Mouse (Mus musculus) gastrocnemius, postnatal 25 days (tissue): ENCODE data around the gene Ltc4s. TPM values are rescaled to one million over a fixed set of nuclear protein-coding genes. Genes with fewer than 3 reads are reported as not detected.

Experiments
- DNase-seq: peaks from one replicate; pipeline ENCODE4 v3.0.0; 2022
- microRNA-seq, 2 experiments: library from miRNA; unstranded; fragments of <30 nt; microRNA quantifications; one replicate each; pipeline ENCODE4 v1.2.0; 2021; ENCODE audit warnings: borderline replicate concordance in 2 of 2
- total RNA-seq, 2 experiments: library from RNA; stranded (reverse); gene quantifications; 1 replicate in 1 of 2; 2 replicates in 1 of 2; pipeline ENCODE4 v1.2.3; 2021

The Ltc4s gene
- total RNA-seq, 2 experiments from 2014 or later, result 2.9 to 3.7 TPM

- DNase-seq, result no peak
Measured at GRCm38 (mm10) chr11:50201590-50201989, 36.8 kb downstream of the Ltc4s start.

DNA sequence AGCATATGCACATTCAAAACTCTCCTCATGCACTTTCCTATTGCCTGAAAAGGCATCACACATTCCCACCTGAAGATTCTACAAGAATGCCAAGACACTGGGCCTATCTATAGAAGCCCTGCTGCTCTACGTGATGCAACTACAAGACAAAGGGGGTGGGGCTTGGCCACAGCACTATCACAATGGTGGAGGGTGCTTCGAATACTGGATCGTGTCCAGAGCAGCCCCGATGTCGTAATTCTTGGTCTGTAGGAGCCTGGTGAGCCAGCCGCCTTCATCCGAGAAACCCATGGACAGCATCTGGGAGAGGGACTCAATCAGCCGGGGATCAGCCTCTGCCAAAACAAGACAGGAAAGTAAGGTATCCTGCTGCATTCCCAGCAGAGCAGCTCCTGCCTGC lies 37.8 kb downstream of the Ltc4s start:
- no peak for DNase-seq

DNA sequence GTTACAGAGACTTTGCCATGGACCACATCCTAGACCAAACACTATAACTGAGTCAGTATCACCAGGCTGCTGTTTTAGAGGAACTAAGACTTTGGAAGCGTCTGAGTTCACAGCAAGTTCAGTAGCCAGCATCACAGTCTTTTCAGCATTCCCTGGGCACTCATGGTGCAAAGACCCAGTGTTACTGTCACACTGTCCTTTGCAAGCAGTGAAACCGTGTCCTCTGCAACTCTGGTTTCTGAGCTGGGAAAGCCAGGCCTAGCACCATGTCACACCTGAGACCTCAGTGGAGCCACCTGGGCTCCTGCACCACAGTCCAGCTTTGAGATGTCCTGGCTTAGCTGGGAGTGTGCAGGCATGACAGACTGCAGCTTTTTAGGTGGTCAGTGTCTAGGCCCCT lies 39.5 kb downstream of the Ltc4s start:
- no peak for DNase-seq

GRCm38 (mm10) chr11:50198219-50198846 lies 40.1 kb downstream of the Ltc4s start:
- no peak for DNase-seq

DNA sequence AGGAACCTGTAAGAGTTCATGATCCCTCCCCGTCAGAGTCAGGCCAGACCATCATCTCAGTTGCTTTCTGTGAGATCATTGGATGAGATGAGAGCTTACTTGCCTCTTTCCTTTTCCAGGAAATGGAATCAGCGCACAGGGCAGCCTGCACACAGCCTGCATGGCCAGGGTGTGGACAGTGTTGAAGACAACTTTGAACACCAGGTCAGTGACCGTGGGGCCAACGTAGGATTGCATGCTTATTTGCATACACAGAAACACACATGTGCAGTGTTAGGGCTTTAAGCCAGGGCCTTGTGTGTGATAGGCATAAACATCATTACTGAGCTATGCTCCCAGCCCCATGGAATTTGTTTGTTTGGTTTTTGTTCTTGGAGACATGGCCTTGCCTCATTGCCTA lies 40.9 kb downstream of the Ltc4s start:
- DNase-seq, result no peak

DNA sequence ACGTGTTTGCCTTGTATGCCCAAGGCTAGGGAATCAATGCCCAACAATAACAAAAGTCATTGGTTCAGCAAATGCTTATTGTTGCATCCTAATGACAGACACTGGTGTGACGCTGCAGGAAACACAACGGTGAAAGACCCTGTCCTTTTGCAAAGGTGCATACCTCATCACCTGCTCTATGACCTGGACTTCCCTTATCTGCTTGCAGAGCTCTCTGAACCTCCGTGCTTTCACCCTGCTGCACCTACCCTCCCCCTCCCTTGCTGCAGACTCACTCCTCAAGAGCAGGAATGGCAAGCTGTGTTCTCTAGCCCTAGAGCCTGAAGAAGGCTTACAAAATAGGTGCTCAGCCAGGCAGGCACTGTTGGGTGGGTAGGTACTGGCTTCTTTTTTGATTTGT lies 43.6 kb downstream of the Ltc4s start:
- no peak for DNase-seq

DNA sequence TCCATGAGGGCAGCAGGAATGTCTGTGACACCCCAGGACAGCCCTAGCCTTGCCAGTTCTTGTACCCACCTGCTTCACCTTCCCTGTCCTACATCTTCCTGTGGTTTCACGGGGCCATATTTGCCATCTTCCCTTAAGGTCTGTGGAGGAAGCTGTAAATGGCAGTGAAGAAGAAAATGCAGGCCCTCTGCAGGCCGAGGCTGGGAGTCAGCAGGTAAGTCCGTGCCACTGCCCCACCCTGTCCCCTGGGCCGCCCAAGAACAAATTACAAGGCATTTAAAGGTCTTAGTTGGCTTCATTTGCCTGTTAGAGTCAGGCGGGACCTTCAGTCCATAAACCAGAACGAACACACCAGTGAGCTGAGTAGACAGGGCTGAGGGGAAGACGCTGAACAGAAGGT lies 44.3 kb downstream of the Ltc4s start:
- DNase-seq, result no peak

DNA sequence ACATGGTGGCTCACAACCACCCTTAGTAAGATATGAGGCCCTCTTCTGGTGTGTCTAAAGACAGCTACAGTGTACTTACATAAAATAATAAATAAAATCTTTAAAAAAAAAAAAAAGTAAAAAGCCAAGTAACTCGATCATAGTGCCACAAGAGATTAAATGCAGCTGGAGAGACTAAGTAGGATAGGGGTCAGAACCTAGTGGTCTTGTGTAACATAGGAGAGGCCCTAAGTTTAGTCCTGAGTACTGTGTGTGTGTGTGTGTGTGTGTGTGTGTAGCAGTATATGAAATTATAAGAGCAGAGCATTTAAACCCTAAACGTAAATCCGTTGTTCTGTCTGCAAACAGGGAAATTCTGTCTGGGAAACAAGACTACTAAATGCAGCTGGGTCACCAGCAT lies 46.1 kb downstream of the Ltc4s start:
- no peak for DNase-seq

DNA sequence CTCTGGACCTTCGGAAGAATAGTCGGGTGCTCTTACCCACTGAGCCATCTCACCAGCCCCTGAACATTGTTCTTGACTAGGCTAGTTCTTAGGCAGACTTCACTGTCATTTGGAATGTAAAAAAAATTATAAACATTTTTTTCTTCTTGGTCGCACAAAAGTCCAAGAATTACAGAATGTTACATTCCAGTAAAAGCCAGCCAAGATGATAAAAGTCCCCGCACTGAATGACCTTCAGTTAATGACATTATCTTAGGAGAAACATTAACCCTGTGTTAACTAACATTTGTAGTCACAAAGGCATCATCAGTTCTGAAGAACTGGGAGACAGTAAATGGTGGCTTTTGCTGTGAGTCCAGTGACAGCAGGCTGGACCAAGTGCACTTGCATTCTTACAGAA lies 48.1 kb downstream of the Ltc4s start:
- no peak for DNase-seq

DNA sequence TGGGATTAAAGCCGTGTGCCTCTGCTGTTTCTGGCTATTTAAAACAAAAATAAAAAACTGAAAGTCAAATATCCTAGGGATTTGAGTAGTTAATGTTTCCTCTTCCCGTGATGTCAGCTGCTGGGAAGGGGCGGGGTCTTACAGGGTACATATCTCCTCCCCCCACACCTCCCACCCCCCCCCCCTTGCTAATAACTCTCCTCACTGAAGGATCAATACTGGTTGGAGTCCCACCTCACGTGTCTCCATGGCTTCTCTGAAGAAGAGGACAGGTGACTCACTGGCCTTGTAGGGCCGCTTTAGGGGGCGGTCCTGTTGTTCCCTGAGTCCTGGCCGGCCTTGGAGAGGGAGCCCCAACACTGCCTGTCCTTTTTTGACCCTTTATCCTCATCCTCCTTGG lies 49.7 kb downstream of the Ltc4s start:
- DNase-seq, result no peak

Small RNA genes lying within 50 kb of the gene (microRNA-seq; reads per million reads assigned to microRNA genes)
- 0.53 to 0.74 reads per million in 2 experiments for gene Mir6919

Other genes with a start within 250 kb of the Ltc4s start
- gene Rnf130, start 213.3 kb downstream of the Ltc4s start, total RNA-seq, result 10 to 100 TPM; 34.8 to 43.4 TPM
- 10 to 100 TPM; 19.8 to 27.3 TPM for gene Tbc1d9b, start 107.2 kb downstream of the Ltc4s start, total RNA-seq
- gene Mrnip, start 64.2 kb downstream of the Ltc4s start, total RNA-seq, result 1 to 10 TPM; 2.8 TPM
- 100 to 1,000 TPM; 335 to 433 TPM for gene Sqstm1, start 27.8 kb downstream of the Ltc4s start, total RNA-seq
- gene Mgat4b, start 27.7 kb downstream of the Ltc4s start, total RNA-seq, result 10 to 100 TPM; 27.6 to 38.9 TPM
- gene Maml1, start 53.7 kb upstream of the Ltc4s start, total RNA-seq, result 1 to 10 TPM; 5.1 to 5.8 TPM
- gene Canx, start 87.1 kb upstream of the Ltc4s start, total RNA-seq, result 100 to 1,000 TPM in 1 of 2 experiments, 10 to 100 TPM in 1; 98.6 to 108 TPM
- gene Cby3, start 115.8 kb upstream of the Ltc4s start, total RNA-seq, result not detected
- gene Hnrnph1, start 138.4 kb upstream of the Ltc4s start, total RNA-seq, result 10 to 100 TPM; 79.5 to 83.6 TPM
- 10 to 100 TPM; 17.9 to 21.6 TPM for gene Rufy1, start 192.5 kb upstream of the Ltc4s start, total RNA-seq